Mouse (Mus musculus) neural tube, embryonic 10.5 days (tissue): ENCODE measurements around the gene Zfp113.
"Not testable (repeated sequence)": the region's sequence is repeated elsewhere in the genome, so short reads cannot be mapped to it uniquely, and the experiment has no call there.

Experiments used
- DNase-seq: peaks from one replicate; pipeline ENCODE4 v3.0.0-alpha.2; 2017; ENCODE audit warnings: low spot score; ENCODE audit errors: extremely low spot score

Gene Zfp113

DNA sequence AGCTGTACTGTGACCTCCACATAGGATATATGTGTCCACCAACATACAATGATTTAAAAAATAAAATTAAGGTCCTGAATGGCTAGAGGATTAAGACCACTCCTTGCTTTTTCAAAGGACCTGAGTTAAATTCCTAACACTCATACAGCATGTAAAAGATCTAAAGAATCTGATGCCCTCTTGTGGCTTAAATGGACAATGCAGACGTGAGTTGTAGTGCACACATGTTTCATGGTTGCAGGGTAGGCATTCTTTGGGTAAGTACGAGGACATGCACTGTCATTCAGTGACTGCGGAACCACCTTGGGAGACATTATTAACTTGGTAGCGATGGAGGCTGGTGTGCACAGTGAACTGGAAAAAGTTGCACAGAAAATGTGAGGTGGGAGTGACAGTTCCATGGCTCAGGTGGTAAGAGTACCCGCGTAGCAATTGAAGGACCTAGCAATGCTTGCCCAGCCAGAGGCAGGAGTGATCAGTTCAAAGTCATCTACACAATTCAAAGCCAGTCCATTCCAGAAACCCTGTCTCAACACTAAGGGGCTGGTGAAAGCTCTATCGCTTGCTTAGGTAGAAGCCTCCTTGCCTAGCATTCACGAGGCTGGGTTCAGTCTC is 17.5 kb downstream of the Zfp113 start:
- DNase-seq: no peak

DNA sequence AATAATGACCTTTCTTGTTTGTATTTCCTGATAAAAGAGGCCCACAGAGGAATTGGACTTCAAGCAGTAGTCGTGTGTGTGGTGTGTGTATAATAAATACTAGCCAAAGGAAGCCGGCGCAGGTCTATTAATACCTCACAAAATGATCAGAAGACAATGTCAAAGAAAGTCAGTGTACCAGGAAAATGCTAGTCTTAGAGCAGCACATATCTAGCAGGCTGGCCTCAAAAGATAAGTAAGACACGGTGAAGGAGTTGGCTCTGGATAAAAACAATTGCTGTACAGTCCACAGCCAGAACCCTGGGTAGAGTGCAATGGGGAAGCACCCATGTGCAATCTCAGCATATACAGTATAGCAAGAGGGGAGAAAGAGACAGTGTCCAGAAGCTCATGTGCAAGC is 18.3 kb downstream of the Zfp113 start:
- no peak for DNase-seq

DNA sequence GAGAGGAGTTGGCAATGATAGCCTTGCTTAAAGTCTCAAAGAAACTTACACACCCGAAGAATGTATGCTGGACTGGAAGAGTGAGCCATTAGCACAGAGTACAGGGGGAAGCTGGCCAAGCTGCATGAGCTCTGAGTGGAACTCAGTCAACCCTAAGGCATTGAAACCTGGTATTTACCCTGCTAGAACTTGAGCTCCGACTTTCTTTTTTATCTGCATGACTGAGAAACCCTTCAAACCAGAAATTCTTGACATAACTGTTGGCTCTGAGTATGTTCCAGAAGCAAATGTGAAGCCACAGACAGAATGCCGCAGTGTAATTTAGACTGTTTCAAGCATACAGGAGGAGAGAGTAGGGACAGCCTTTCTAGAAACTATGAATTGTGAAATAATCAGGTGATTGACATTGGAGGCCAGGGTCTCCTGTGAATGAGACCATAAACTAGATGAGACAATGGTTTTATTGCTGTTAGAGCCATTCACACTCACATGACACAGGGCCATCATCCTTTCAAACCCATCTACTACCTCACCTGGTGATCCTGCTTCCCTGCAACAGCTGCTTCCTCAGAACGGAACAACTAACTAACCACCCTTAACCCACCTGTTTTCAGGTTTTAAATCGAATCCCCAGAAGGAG is 23.0 kb downstream of the Zfp113 start:
- no peak for DNase-seq

DNA sequence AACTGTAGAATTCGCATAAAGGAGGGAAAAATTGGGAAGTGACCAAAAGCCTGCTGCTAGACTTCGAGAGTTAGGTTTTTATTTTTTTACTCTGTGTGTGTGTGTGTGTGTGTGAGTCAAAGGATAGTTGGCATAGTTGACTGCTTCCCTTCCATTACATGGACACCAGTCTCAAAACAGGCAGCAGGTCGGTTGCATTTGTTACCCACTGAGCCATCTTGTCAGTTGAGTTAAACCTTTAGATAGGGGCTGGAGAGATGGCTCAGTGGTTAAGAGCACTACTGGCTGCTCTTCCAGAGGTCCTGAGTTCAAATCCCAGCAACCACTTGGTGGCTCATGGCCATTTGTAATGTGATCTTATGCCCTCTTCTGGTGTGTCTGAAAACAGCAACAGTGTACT is 37.5 kb downstream of the Zfp113 start:
- no peak for DNase-seq

DNA sequence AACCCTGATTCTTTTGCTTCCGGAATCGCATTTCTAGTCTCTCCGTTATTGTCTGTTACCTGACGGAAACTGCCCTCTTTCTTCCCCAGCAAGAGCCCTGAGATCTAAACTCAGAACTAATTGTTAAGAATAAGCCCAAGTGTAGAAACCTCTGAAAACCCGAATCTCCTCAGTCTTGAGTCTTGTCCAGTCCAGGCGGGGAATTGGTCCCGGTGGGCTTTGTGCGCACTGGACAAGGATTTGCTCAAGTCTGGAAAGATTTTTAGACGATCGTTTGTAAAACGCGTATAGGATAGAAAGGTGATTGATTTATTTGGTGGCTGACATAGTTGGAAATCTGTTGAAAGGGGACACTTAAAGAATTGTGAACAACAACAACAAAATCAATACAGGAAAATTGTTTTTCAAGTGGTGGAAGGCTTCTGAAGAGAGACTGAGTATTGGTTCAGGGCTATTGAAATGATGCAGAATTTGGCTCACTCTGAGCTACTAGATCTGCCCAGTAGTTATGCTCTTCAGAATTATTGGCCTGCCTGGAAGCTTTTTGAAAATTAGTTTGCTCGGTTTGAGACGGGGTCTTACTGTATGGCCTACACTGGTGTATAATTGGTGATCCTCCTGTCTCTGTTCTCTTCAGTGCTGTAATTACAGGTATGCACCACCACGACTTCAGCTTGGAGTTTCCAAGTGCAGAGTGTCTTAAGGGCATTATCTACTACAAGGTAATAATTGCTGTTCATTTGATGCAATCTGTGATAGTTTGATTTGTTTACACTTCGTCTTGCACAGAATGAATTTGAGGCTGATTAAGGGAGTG is 38.1 kb downstream of the Zfp113 start:
- no peak for DNase-seq

DNA sequence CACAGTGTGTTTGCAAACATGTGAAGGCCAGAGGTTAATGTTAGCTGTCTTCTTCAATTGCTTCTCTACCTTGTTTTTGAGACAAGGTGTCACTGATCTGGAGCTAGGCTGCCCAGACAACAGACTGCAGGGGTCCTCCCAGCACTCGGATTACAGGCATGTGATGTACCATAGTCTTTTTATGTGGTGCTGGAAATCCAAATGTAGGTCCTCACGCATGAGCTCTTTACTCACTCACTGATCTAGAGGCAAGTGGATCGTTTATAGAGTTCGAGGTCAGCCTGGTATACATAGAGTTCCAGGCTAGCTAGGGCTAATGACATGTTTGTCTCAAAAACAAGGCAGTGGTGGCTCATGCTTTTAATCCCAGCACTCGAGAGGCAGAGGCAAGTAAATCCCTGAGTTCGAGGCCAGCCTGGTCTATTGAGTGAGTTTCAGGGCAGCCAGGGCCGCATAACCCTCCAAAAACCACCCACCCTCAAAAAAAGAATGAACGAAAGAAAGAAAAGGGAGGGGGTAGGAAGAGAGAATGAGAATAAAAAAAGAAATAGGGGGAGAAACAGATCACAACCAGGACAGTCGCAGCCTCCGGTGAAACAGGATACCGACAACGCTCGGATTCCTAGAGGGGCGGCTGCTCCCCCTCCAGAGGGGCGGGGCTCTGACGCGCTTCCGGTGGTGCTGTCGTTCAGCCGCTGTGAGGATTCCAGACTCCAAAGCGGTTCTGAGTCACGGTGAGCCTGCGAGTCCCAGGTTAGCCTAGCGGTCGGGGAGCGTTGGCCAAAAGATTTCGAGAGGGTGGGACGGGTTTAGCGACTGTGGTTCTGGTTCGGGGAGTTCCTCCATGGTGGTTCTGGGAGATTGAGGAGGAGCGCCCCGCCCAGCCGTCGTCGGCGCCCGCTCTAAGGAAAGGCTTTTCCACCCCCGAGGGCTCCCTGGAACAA is 39.0 kb downstream of the Zfp113 start, which contains the start of gene Zscan21:
TSS of gene Zscan21 (plus strand) at position 649 of the 944 bp plus-strand sequence.
- DNase-seq: peak; percentile 90

DNA sequence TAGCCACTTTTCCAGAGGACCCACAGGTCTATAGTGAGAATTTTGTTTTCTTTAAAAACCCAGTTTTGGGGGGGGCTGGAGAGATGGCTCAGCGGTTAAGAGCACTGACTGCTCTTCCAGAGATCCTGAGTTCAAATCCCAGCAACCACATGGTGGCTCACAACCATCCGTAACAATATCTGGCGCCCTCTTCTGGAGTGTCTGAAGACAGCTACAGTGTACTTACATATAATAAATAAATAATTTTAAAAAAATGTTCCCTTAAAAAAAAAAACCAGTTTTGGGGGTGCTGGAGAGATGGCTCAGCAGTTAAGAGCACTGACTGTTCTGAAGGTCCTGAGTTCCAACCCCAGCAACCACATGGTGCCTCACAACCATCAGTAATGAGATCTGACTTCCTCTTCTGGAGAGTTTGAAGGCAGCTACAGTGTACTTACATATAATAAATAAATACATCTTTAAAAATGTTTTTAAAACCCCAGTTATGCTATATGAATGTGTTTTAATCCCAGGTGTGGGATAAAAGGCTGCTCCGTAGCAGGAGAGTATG is 45.6 kb downstream of the Zfp113 start:
- DNase-seq: not testable (repeated sequence)

DNA sequence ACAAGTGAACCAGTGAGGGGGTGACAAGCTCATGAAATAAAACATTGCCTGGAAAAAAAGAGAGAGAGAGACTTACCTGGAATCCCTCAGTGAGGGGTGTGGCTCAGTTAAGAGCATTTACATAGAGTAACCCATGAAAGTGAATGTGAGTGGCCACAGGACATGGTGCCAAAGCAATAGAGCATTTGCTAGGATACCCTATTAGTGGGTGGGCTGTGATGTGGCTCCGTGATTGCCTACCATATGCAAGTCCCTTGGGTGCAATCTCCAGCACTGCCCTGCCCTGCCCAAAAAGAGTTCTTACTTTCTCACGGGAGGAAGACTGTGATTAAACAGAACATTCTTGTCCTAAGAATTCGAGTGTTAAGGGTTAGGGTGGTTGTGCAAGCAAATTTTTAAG is 48.4 kb downstream of the Zfp113 start:
- no peak for DNase-seq

DNA sequence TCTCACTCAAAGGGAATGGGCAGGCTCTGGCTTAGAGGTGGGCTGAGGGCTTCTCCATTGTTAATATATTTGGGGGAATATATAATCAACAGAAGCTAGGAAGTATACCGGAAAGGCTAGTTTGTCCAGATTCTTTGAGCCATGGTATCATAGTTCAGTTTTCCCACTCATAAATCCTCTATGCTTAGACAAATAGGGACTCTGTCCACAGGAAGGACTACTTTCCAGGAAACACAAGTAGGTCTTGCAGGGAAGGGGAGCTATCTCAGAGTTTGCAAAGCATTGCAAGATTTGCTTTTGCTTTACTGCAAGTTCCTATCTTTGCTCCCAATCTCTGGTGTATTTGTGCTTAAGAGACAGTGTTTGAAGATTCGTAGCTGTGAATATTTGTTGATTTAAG is 50.6 kb downstream of the Zfp113 start:
- DNase-seq: no peak

DNA sequence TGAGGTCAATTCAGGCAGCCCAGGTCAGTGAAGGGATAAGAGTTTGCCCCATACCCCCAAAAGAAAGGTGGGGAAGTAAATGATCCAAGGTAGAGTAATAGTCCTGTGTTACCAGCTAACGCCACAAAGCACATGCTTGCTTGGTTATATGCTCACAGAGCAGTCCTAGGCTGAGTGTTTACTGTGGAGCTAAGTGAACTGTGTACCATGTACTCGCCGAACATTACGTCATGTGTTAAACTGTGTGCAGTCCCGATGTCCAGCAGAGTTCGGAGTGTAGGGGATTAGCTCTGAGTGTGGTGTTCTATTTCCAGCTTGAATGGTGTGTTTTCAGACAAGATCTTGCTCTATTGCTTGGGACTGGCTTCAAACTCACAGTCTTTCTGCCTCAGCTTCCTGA is 61.1 kb downstream of the Zfp113 start:
- DNase-seq: no peak

DNA sequence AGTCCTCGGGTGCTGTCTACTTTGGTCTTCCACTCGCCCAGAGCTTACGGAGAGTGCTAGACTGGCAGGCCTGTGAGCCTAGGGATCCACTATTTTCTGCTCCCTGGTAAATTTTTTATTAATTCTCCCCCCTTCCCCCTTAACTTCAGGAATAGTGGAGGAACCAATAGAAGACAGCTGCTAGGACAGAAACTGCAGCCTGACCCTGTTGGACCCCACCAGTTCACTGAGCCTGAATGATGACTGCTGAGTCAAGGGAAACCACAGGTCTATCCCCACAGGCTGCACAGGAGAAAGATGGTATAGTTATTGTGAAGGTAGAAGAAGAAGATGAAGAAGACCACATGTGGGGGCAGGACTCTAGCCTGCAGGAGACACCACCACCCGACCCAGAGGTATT is 62.8 kb downstream of the Zfp113 start:
- DNase-seq: no peak

DNA sequence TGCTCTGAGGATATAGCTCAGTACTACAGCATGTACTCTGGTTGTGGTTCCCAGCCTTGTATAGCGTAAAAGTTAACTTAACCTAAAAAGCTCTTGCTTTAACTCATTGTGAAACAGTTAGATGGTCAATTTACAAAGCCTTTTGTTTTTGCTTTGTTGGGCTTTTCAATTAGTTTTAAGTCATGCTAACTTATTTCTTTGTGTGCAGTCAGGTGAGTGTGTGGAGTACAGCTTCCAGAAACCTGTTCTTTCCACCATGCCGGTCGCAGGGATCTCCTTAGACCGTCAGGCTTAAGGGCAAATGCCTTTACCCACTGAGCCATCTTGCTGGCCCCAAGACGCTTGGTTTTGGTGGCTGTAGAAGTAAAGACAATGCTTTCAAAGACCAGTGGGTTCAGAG is 64.8 kb downstream of the Zfp113 start:
- DNase-seq: no peak

DNA sequence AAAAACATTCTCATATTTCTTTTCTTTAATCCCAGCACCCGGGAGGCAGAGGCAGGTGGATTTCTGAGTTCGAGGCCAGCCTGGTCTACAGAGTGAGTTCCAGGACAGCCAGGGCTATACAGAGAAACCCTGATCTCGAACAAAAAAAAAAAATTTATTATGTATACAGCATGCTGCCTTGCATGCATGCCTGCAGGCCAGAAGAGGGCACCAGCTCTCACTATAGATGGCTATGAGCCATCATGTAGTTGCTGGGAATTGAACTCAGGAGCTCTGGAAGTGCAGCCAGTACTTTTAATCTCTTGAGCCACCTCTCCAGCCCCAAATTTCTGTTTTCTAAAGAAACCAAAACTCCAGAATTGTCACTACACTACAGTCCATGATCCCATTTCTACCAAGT is 65.3 kb downstream of the Zfp113 start:
- DNase-seq: no peak
